Comparison of ENCODE assay signal across 8 mouse cellular contexts in genomic region chr8:105854715-105855216, GRCm38 (mm10). TPM values are rescaled to one million over a fixed set of nuclear protein-coding genes. Genes with fewer than 3 reads are reported as not detected.
DNase-seq lines count a peak whose midpoint lies in the region; ATAC-seq lines count a peak whose summit lies in the region.

Thap11 (plus strand) TSS chr8:105855132.

- no peaks in the 10 kb centered on the region for H3K9me3 ChIP-seq in megakaryocyte, embryonic 14.5 days

- peak; percentile 95 for DNase-seq in ZHBTc4 (ENCODE audit: low read depth, low spot score)
- peak; percentile 84 to 87 for DNase-seq in gastrocnemius, adult 8-10 months (ENCODE audit: low spot score in 2 of 2)
- DNase-seq in hindlimb bud, embryonic 11.5 days (ENCODE audit: extremely low spot score, low read depth, low spot score), result peak; percentile 91
- peak; percentile 84 to 86 for DNase-seq in left cerebral cortex, adult 8-10 months (ENCODE audit: low spot score in 2 of 2)
- peak; percentile 93 to 95 for DNase-seq in right cerebral cortex, postnatal 10 days (ENCODE audit: low spot score in 2 of 2)
- DNase-seq in urinary bladder, postnatal 25 days (ENCODE audit: low spot score), result peak; percentile 88

- peak; percentile 64 for ATAC-seq in common myeloid progenitor, adult 5-6 weeks (replicated peaks; ENCODE audit: low read depth, poor library complexity, severe bottlenecking)

- no peaks in the 10 kb centered on the region for H3K27me3 ChIP-seq in megakaryocyte, embryonic 14.5 days (replicated peaks)

- H3K4me1 ChIP-seq in megakaryocyte, embryonic 14.5 days, result peaks cover 69% of the 10 kb centered on the region

- H3K4me3 ChIP-seq in megakaryocyte, embryonic 14.5 days (replicated peaks), result peak within 1 kb of the TSS; percentile 100

- peaks cover 18% of the 10 kb centered on the region for H3K36me3 ChIP-seq in megakaryocyte, embryonic 14.5 days (replicated peaks; ENCODE audit: low read length)

RNA-seq across cellular contexts. Expression of gene Thap11, which starts in this region (rescaled TPM):
- total RNA-seq in common myeloid progenitor, adult 5-6 weeks (2017), result 23.6 and 24.3 TPM in 2 replicates
- total RNA-seq in gastrocnemius, adult 8-10 months (2022), result 10 to 100 TPM; 20.4 to 24.1 (median 22.0) TPM
- 10 to 100 TPM; 36.8 to 41.5 (median 37.4) TPM for total RNA-seq in left cerebral cortex, adult 8-10 months (2022)
- polyA plus RNA-seq in megakaryocyte, embryonic 14.5 days (2012; ENCODE audit: insufficient read depth, low replicate concordance), result 12.4 and 38.2 TPM in 2 replicates

Comparison
In these comparisons a context has a peak if more than half of its experiments do, and no peak if none do; other contexts are left out.
1. Peak in every context shown above with its lines: DNase-seq, ATAC-seq and H3K4me3 ChIP-seq.